Mouse (Mus musculus) MEL (cell line): Measurements from ENCODE around the gene Pfn1.

Source experiments
- CHD2 ChIP-seq: IDR thresholded peaks from 2 replicates; pipeline ENCODE4 v1.6.1; 2011; ENCODE audit warnings: low read length, improper control_type of control experiment
- CTCF ChIP-seq, 3 experiments: IDR thresholded peaks in 2 of 3; conservative IDR thresholded peaks in 1 of 3; 2 replicates each; pipeline ENCODE4 v1.5.1; 2011 to 2012; ENCODE audit warnings: low read length in 3 of 3, low read depth in 2 of 3, mild to moderate bottlenecking in 2 of 3, improper control_type of control experiment in 1 of 3, inconsistent platforms in 1 of 3, mixed read lengths in 1 of 3, moderate library complexity in 1 of 3; ENCODE audit not compliant: control insufficient read depth in 1 of 3, insufficient read depth in 1 of 3, poor library complexity in 1 of 3, severe bottlenecking in 1 of 3
- GATA1 ChIP-seq: IDR thresholded peaks from 2 replicates; pipeline ENCODE4 v1.6.1; 2011; ENCODE audit warnings: low read depth, low read length, improper control_type of control experiment
- MAX ChIP-seq: IDR thresholded peaks from 2 replicates; pipeline ENCODE4 v1.6.1; 2011; ENCODE audit warnings: low read length, improper control_type of control experiment
- NELFE ChIP-seq: IDR thresholded peaks from 2 replicates; pipeline ENCODE4 v1.6.1; 2011; ENCODE audit warnings: low read depth, low read length, improper control_type of control experiment
- POLR2A ChIP-seq, 2 experiments: IDR thresholded peaks; 2 replicates each; pipeline ENCODE4 v1.6.1; 2011 to 2012; ENCODE audit warnings: low read length in 2 of 2, mild to moderate bottlenecking in 2 of 2, control low read depth in 1 of 2, improper control_type of control experiment in 1 of 2, low read depth in 1 of 2, moderate library complexity in 1 of 2; ENCODE audit not compliant: control insufficient read depth in 1 of 2, insufficient read depth in 1 of 2, poor library complexity in 1 of 2
- POLR2AphosphoS5 ChIP-seq: IDR thresholded peaks from 2 replicates; pipeline ENCODE4 v1.6.1; 2012; ENCODE audit warnings: low read depth, borderline replicate concordance, mild to moderate bottlenecking, inconsistent platforms, low read length, moderate library complexity, mixed read lengths
- SIN3A ChIP-seq: IDR thresholded peaks from 2 replicates; pipeline ENCODE4 v1.6.1; 2012; ENCODE audit warnings: low read length, improper control_type of control experiment, inconsistent platforms
- TAL1 ChIP-seq: IDR thresholded peaks from 2 replicates; pipeline ENCODE4 v1.6.1; 2012; ENCODE audit warnings: mild to moderate bottlenecking, inconsistent platforms, low read length, moderate library complexity, mixed read lengths
- TCF12 ChIP-seq: IDR thresholded peaks from 2 replicates; pipeline ENCODE4 v1.6.1; 2014; ENCODE audit warnings: low read depth, mild to moderate bottlenecking, inconsistent platforms, low read length, improper control_type of control experiment, moderate library complexity
- USF1 ChIP-seq: IDR thresholded peaks from 2 replicates; pipeline ENCODE4 v1.6.1; 2014; ENCODE audit warnings: low read depth, mild to moderate bottlenecking, inconsistent platforms, low read length, improper control_type of control experiment, moderate library complexity
- ZMIZ1 ChIP-seq: IDR thresholded peaks from 2 replicates; pipeline ENCODE4 v1.6.1; 2012; ENCODE audit warnings: low read depth, mild to moderate bottlenecking, inconsistent platforms, low read length, improper control_type of control experiment, moderate library complexity

- no peak for TF ChIP-seq POLR2A (IDR thresholded peaks at IDR 0.05; ENCODE audit: control insufficient read depth in 1 of 2, insufficient read depth in 1 of 2, low read depth in 1 of 2, low read length in 2 of 2, poor library complexity in 1 of 2)
- TF ChIP-seq SIN3A: no peak
- no peak for TF ChIP-seq CTCF (IDR thresholded peaks at IDR 0.05 in 2 of 3, conservative IDR thresholded peaks at IDR 0.05 in 1 of 3; ENCODE audit: control insufficient read depth in 1 of 3, insufficient read depth in 1 of 3, low read depth in 2 of 3, low read length in 3 of 3, poor library complexity in 1 of 3, severe bottlenecking in 1 of 3)
- TF ChIP-seq CHD2: no peak
- TF ChIP-seq GATA1: no peak
- TF ChIP-seq USF1: no peak
- no peak for TF ChIP-seq POLR2AphosphoS5
- no peak for TF ChIP-seq TCF12
- TF ChIP-seq NELFE: no peak
- no peak for TF ChIP-seq MAX
- TF ChIP-seq ZMIZ1: no peak
- TF ChIP-seq TAL1: no peak
Measured at GRCm38 (mm10) chr11:70681170-70681569, 26.7 kb upstream of the Pfn1 start.
